In the genomic region with DNA sequence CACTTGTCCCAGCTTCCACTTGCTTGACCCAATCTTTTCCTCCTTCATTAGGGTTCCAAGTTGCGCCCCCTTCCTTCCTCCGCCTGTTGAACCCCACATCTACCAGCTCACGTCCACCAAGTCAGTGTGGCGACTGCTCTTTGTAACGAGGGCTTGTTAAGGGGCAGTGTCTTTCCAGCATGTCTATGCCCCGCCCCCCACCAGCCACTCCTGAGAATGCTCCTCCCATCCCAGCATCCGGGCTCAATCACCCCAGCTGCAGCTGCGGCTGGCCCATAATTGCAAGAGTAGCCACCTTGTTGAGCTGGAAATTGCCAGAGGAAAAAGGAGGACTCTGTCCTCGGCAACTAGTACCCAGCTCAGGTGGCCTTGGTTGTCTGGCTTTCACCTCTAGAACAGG, we compare ENCODE assay signal across 10 mouse cellular contexts.
"Had no signal": no experiment of that assay in that cellular context is flagged by ENCODE, and none has a peak within 500 bp of the region (broad histone marks: within the 10 kb centered on the region; RNA-seq: fewer than 3 reads in every experiment).

No protein-coding gene starts in this region.

- DNase-seq: gastrocnemius, postnatal 10 days; gastrocnemius, postnatal 25 days; heart, adult 18-20 months; heart, postnatal 10 days; heart, postnatal 4 days; kidney, adult 18-20 months; kidney, adult 8-10 months; kidney, postnatal 10 days; kidney, postnatal 25 days; kidney, postnatal 4 days had no signal
